8 mouse cellular contexts compared by ENCODE assay signal in genomic region chr2:145884913-145885785, GRCm38 (mm10). TPM values are rescaled to one million over a fixed set of nuclear protein-coding genes. Genes with fewer than 3 reads are reported as not detected.
DNase-seq lines count a peak whose midpoint lies in the region; ATAC-seq and TF ChIP-seq lines count a peak whose summit lies in the region.

No protein-coding gene starts in this region.

- H3K9me3 ChIP-seq in midbrain, embryonic 15.5 days, result no peaks in the 10 kb centered on the region
- H3K9me3 ChIP-seq in midbrain, postnatal 0 days (ENCODE audit: low read length), result no peaks in the 10 kb centered on the region
- no peaks in the 10 kb centered on the region for H3K9me3 ChIP-seq in limb, embryonic 15.5 days

- ATAC-seq in midbrain, embryonic 15.5 days (replicated peaks), result no peak
- ATAC-seq in midbrain, postnatal 0 days (ENCODE audit: low FRiP score), result no peak
- no peak; the same call in 1 of the 2 replicates for ATAC-seq in limb, embryonic 15.5 days (ENCODE audit: insufficient number of reproducible peaks, low FRiP score, low TSS enrichment, low read depth)
- no peak for ATAC-seq in activated CD4-positive, CD25-positive, alpha-beta regulatory T cell, adult 4 months

- 76% methylated on average over 14 of the region's 14 CpGs for WGBS in midbrain, embryonic 15.5 days
- 72% methylated on average over 14 of the region's 14 CpGs for WGBS in midbrain, postnatal 0 days
- WGBS in limb, embryonic 15.5 days, result 46% methylated on average over 14 of the region's 14 CpGs

- H3K27me3 ChIP-seq in midbrain, embryonic 15.5 days (replicated peaks), result no peaks in the 10 kb centered on the region
- no peaks in the 10 kb centered on the region for H3K27me3 ChIP-seq in midbrain, postnatal 0 days (ENCODE audit: insufficient read depth, low read length)
- no peaks in the 10 kb centered on the region for H3K27me3 ChIP-seq in limb, embryonic 15.5 days

- no peak overlapping the region for H3K4me3 ChIP-seq in midbrain, embryonic 15.5 days
- no peak overlapping the region for H3K4me3 ChIP-seq in midbrain, postnatal 0 days (ENCODE audit: low read depth, low read length)
- H3K4me3 ChIP-seq in limb, embryonic 15.5 days, result no peak overlapping the region

- intact Hi-C loops in heart, postnatal 14 days (cut with DNase I), result no loop called here

- H3K4me2 ChIP-seq in midbrain, embryonic 15.5 days, result no peak overlapping the region
- no peak overlapping the region for H3K4me2 ChIP-seq in midbrain, postnatal 0 days (ENCODE audit: low read depth, low read length, poor library complexity, severe bottlenecking)
- H3K4me2 ChIP-seq in limb, embryonic 15.5 days, result no peak overlapping the region

- 0 out of 2 replicates have a peak, but pooled peaks cover 5% of the 10 kb centered on the region for H3K36me3 ChIP-seq in midbrain, embryonic 15.5 days (replicated peaks)
- peaks cover 14% of the 10 kb centered on the region for H3K36me3 ChIP-seq in midbrain, postnatal 0 days (ENCODE audit: insufficient read depth, low read length)
- peaks cover 40% of the 10 kb centered on the region for H3K36me3 ChIP-seq in limb, embryonic 15.5 days

- 0 out of 2 replicates have a peak, but pooled peaks cover 2% of the 10 kb centered on the region for H3K4me1 ChIP-seq in midbrain, embryonic 15.5 days
- no peaks in the 10 kb centered on the region for H3K4me1 ChIP-seq in midbrain, postnatal 0 days (ENCODE audit: insufficient read depth, low read length)
- H3K4me1 ChIP-seq in limb, embryonic 15.5 days, result peaks cover 73% of the 10 kb centered on the region

- TF ChIP-seq CTCF in midbrain, postnatal 0 days (IDR thresholded peaks at IDR 0.05), result no peak

- H3K27ac ChIP-seq in midbrain, embryonic 15.5 days, result peak overlapping the region; percentile 36; the same call in 1 of the 2 replicates
- no peak overlapping the region for H3K27ac ChIP-seq in midbrain, postnatal 0 days (ENCODE audit: low read depth, low read length)
- H3K27ac ChIP-seq in limb, embryonic 15.5 days, result peak overlapping the region; percentile 77

- no peak overlapping the region for H3K9ac ChIP-seq in midbrain, embryonic 15.5 days
- no peak overlapping the region for H3K9ac ChIP-seq in midbrain, postnatal 0 days (replicated peaks; ENCODE audit: low read length, poor library complexity, severe bottlenecking)
- no peak overlapping the region for H3K9ac ChIP-seq in limb, embryonic 15.5 days

- DNase-seq in midbrain, postnatal 0 days (ENCODE audit: low spot score), result no peak
- DNase-seq in fibroblast of lung, adult 2 months (ENCODE audit: low read depth), result peak; percentile 97
- peak; percentile 57 to 59 for DNase-seq in heart, postnatal 14 days
- DNase-seq in cerebellum, adult 9-10 months, result no peak
- DNase-seq in retina, postnatal 1 day, result no peak

RNA-seq across cellular contexts. Expression of gene Naa20, which starts 16.8 kb away (rescaled TPM):
- polyA plus RNA-seq in midbrain, embryonic 15.5 days (2015; fragmentation: Nextera tagmentation; extraction: Ambion mirVana), result 116 and 120 TPM in 2 replicates
- total RNA-seq in midbrain, postnatal 0 days (2014; rRNA removed), result 106 and 129 TPM in 2 replicates
- 153 and 160 TPM in 2 replicates for polyA plus RNA-seq in midbrain, postnatal 0 days (2015; fragmentation: Nextera tagmentation; extraction: Ambion mirVana)
- total RNA-seq in heart, postnatal 14 days (2021), result 10 to 100 TPM; 94.1 to 99.6 TPM
- polyA plus RNA-seq in limb, embryonic 15.5 days (2015; fragmentation: Nextera tagmentation; extraction: Ambion mirVana), result 161 and 163 TPM in 2 replicates
- polyA plus RNA-seq in activated CD4-positive, CD25-positive, alpha-beta regulatory T cell, adult 4 months (2017; shearing (Covaris generic)), result 100 to 1,000 TPM; 124 to 131 TPM

RNA-seq across cellular contexts. Expression of gene Cfap61, which starts 49.4 kb away (rescaled TPM):
- 3.5 and 3.7 TPM in 2 replicates for polyA plus RNA-seq in midbrain, embryonic 15.5 days (2015; fragmentation: Nextera tagmentation; extraction: Ambion mirVana)
- total RNA-seq in midbrain, postnatal 0 days (2014; rRNA removed), result 2.5 and 4.9 TPM in 2 replicates
- polyA plus RNA-seq in midbrain, postnatal 0 days (2015; fragmentation: Nextera tagmentation; extraction: Ambion mirVana), result 2.7 and 3.7 TPM in 2 replicates
- total RNA-seq in heart, postnatal 14 days (2021), result 1 to 10 TPM in 1 of 2 experiments, under 1 TPM in 1; 0.68 to 2.7 TPM
- polyA plus RNA-seq in limb, embryonic 15.5 days (2015; fragmentation: Nextera tagmentation; extraction: Ambion mirVana), result 0.12 and 0.20 TPM in 2 replicates
- not detected for polyA plus RNA-seq in activated CD4-positive, CD25-positive, alpha-beta regulatory T cell, adult 4 months (2017; shearing (Covaris generic))

RNA-seq across cellular contexts. Expression of gene Crnkl1, which starts 49.7 kb away (rescaled TPM):
- 23.8 and 25.1 TPM in 2 replicates for polyA plus RNA-seq in midbrain, embryonic 15.5 days (2015; fragmentation: Nextera tagmentation; extraction: Ambion mirVana)
- 13.7 and 16.2 TPM in 2 replicates for total RNA-seq in midbrain, postnatal 0 days (2014; rRNA removed)
- polyA plus RNA-seq in midbrain, postnatal 0 days (2015; fragmentation: Nextera tagmentation; extraction: Ambion mirVana), result 13.2 and 15.5 TPM in 2 replicates
- 10 to 100 TPM; 18.2 to 20.0 TPM for total RNA-seq in heart, postnatal 14 days (2021)
- 23.6 and 24.4 TPM in 2 replicates for polyA plus RNA-seq in limb, embryonic 15.5 days (2015; fragmentation: Nextera tagmentation; extraction: Ambion mirVana)
- 10 to 100 TPM; 53.1 to 55.4 TPM for polyA plus RNA-seq in activated CD4-positive, CD25-positive, alpha-beta regulatory T cell, adult 4 months (2017; shearing (Covaris generic))

Comparison
In these comparisons a context has a peak if more than half of its experiments do, and no peak if none do; other contexts are left out.
1. DNase-seq: peak in fibroblast of lung, adult 2 months (single experiment) and heart, postnatal 14 days (2 of 2); none in midbrain, postnatal 0 days (single experiment), cerebellum, adult 9-10 months (single experiment) and retina, postnatal 1 day (single experiment).